Mouse (Mus musculus): ENCODE measurements at regions not wholly inside any gene's neighbourhood (a gene's known extent, or its start where the extent isn't known, plus 50 kb on each side); places are given as distances from the start of the nearest gene placed in this dataset.
A peak's percentile ranks its signal among the peaks of the same experiment; 100 is the strongest.

GRCm38 (mm10) chr11:8377301-8377700 lies 287.0 kb downstream of the Tns3 start:
- no peak overlapping the region for H3K4me2 ChIP-seq (replicated peaks)
- 86% methylated on average over 4 of the region's 4 CpGs for WGBS
- no peak overlapping the region for H3K4me3 ChIP-seq (replicated peaks)
- no peaks in the 10 kb centered on the region for H3K27me3 ChIP-seq (replicated peaks)
- H3K36me3 ChIP-seq = no peaks in the 10 kb centered on the region
- H3K27ac ChIP-seq = no peak overlapping the region
- no peak for ATAC-seq
- H3K9me3 ChIP-seq = no peaks in the 10 kb centered on the region
- no peaks in the 10 kb centered on the region for H3K4me1 ChIP-seq (replicated peaks)
- H3K9ac ChIP-seq = no peak overlapping the region

GRCm38 (mm10) chr11:8365545-8365944 lies 298.8 kb downstream of the Tns3 start:
- WGBS = 89% methylated on average over 1 of the region's 1 CpGs
- no peak for ATAC-seq
- Histone ChIP-seq H3K4me3 (replicated peaks) (no peak overlapping the region), H3K4me1 (replicated peaks) (no peaks in the 10 kb centered on the region), H3K27me3 (replicated peaks) (no peaks in the 10 kb centered on the region), H3K9ac (no peak overlapping the region), H3K36me3 (no peaks in the 10 kb centered on the region), H3K27ac (no peak overlapping the region), H3K4me2 (replicated peaks) (no peak overlapping the region), H3K9me3 (no peaks in the 10 kb centered on the region)

GRCm38 (mm10) chr11:8364703-8365433 lies 299.5 kb downstream of the Tns3 start:
- H3K27ac ChIP-seq = no peak overlapping the region
- no peak overlapping the region for H3K4me2 ChIP-seq (replicated peaks)
- WGBS = 72% methylated on average over 9 of the region's 9 CpGs
- H3K4me3 ChIP-seq (replicated peaks) = no peak overlapping the region
- no peaks in the 10 kb centered on the region for H3K27me3 ChIP-seq (replicated peaks)
- no peaks in the 10 kb centered on the region for H3K36me3 ChIP-seq
- H3K4me1 ChIP-seq (replicated peaks) = no peaks in the 10 kb centered on the region
- H3K9me3 ChIP-seq = no peaks in the 10 kb centered on the region
- H3K9ac ChIP-seq = no peak overlapping the region
- no peak for ATAC-seq

GRCm38 (mm10) chr11:8344938-8345337 lies 319.4 kb downstream of the Tns3 start:
- Histone ChIP-seq H3K4me1 (replicated peaks) (no peaks in the 10 kb centered on the region), H3K4me3 (replicated peaks) (no peak overlapping the region), H3K9ac (no peak overlapping the region), H3K9me3 (no peaks in the 10 kb centered on the region), H3K27ac (no peak overlapping the region), H3K4me2 (replicated peaks) (no peak overlapping the region), H3K36me3 (no peaks in the 10 kb centered on the region), H3K27me3 (replicated peaks) (no peaks in the 10 kb centered on the region)
- 80% methylated on average over 14 of the region's 14 CpGs for WGBS
- ATAC-seq = no peak

- no peak overlapping the region for H3K27ac ChIP-seq
- no peaks in the 10 kb centered on the region for H3K36me3 ChIP-seq
- H3K9ac ChIP-seq = no peak overlapping the region
- no peaks in the 10 kb centered on the region for H3K27me3 ChIP-seq (replicated peaks)
- no peak overlapping the region for H3K4me3 ChIP-seq (replicated peaks)
- WGBS = 43% methylated on average over 14 of the region's 14 CpGs
- no peak overlapping the region for H3K4me2 ChIP-seq (replicated peaks)
- H3K9me3 ChIP-seq = no peaks in the 10 kb centered on the region
- H3K4me1 ChIP-seq (replicated peaks) = no peaks in the 10 kb centered on the region
- peak; percentile 49; the same call in 1 of the 2 replicates for ATAC-seq
These were observed 361.8 kb downstream of the Tns3 start for GRCm38 (mm10) chr11:8302347-8303188.

GRCm38 (mm10) chr11:8297462-8297861 lies 366.9 kb downstream of the Tns3 start:
- Histone ChIP-seq H3K9me3 (no peaks in the 10 kb centered on the region), H3K27me3 (replicated peaks) (no peaks in the 10 kb centered on the region), H3K9ac (no peak overlapping the region), H3K4me3 (replicated peaks) (no peak overlapping the region), H3K4me1 (replicated peaks) (no peaks in the 10 kb centered on the region), H3K4me2 (replicated peaks) (no peak overlapping the region), H3K27ac (no peak overlapping the region), H3K36me3 (no peaks in the 10 kb centered on the region)
- 68% methylated on average over 5 of the region's 5 CpGs for WGBS
- no peak for ATAC-seq

- Histone ChIP-seq H3K27ac (no peak overlapping the region), H3K36me3 (no peaks in the 10 kb centered on the region), H3K4me3 (replicated peaks) (no peak overlapping the region), H3K4me2 (replicated peaks) (no peak overlapping the region), H3K27me3 (replicated peaks) (no peaks in the 10 kb centered on the region), H3K9me3 (no peaks in the 10 kb centered on the region), H3K9ac (no peak overlapping the region), H3K4me1 (replicated peaks) (no peaks in the 10 kb centered on the region)
- ATAC-seq = no peak; the same call in 1 of the 2 replicates
- WGBS = 61% methylated on average over 6 of the region's 6 CpGs
These were observed 370.9 kb downstream of the Tns3 start for GRCm38 (mm10) chr11:8293322-8294014.

- WGBS = 90% methylated on average over 1 of the region's 1 CpGs
- Histone ChIP-seq H3K9me3 (no peaks in the 10 kb centered on the region), H3K4me2 (replicated peaks) (no peak overlapping the region), H3K36me3 (no peaks in the 10 kb centered on the region), H3K27ac (no peak overlapping the region), H3K27me3 (replicated peaks) (no peaks in the 10 kb centered on the region), H3K9ac (no peak overlapping the region), H3K4me3 (replicated peaks) (no peak overlapping the region), H3K4me1 (replicated peaks) (no peaks in the 10 kb centered on the region)
- ATAC-seq = no peak
These were observed 379.1 kb downstream of the Tns3 start for GRCm38 (mm10) chr11:8285271-8285670.

GRCm38 (mm10) chr11:8275203-8275602 lies 389.1 kb downstream of the Tns3 start:
- Histone ChIP-seq H3K9me3 (no peaks in the 10 kb centered on the region), H3K4me2 (replicated peaks) (no peak overlapping the region), H3K27ac (no peak overlapping the region), H3K4me1 (replicated peaks) (no peaks in the 10 kb centered on the region), H3K9ac (no peak overlapping the region), H3K36me3 (no peaks in the 10 kb centered on the region), H3K4me3 (replicated peaks) (no peak overlapping the region), H3K27me3 (replicated peaks) (no peaks in the 10 kb centered on the region)
- no peak for ATAC-seq
- WGBS = 52% methylated on average over 4 of the region's 4 CpGs

GRCm38 (mm10) chr11:8269171-8269570 lies 395.2 kb downstream of the Tns3 start:
- Histone ChIP-seq H3K4me1 (replicated peaks) (no peaks in the 10 kb centered on the region), H3K9ac (no peak overlapping the region), H3K27ac (no peak overlapping the region), H3K4me2 (replicated peaks) (no peak overlapping the region), H3K27me3 (replicated peaks) (no peaks in the 10 kb centered on the region), H3K4me3 (replicated peaks) (no peak overlapping the region), H3K36me3 (no peaks in the 10 kb centered on the region), H3K9me3 (no peaks in the 10 kb centered on the region)
- 70% methylated on average over 2 of the region's 2 CpGs for WGBS
- no peak for ATAC-seq

- Histone ChIP-seq H3K4me1 (replicated peaks) (no peaks in the 10 kb centered on the region), H3K4me3 (replicated peaks) (no peak overlapping the region), H3K27me3 (replicated peaks) (no peaks in the 10 kb centered on the region), H3K9ac (no peak overlapping the region), H3K27ac (no peak overlapping the region), H3K9me3 (no peaks in the 10 kb centered on the region), H3K4me2 (replicated peaks) (no peak overlapping the region), H3K36me3 (no peaks in the 10 kb centered on the region)
- 67% methylated on average over 2 of the region's 2 CpGs for WGBS
- ATAC-seq = no peak
These were observed 410.3 kb downstream of the Tns3 start for GRCm38 (mm10) chr11:8254036-8254435.

- WGBS = 61% methylated on average over 2 of the region's 2 CpGs
- Histone ChIP-seq H3K27ac (no peak overlapping the region), H3K27me3 (replicated peaks) (no peaks in the 10 kb centered on the region), H3K4me3 (replicated peaks) (no peak overlapping the region), H3K4me2 (replicated peaks) (no peak overlapping the region), H3K4me1 (replicated peaks) (no peaks in the 10 kb centered on the region), H3K9me3 (no peaks in the 10 kb centered on the region), H3K9ac (no peak overlapping the region), H3K36me3 (no peaks in the 10 kb centered on the region)
- ATAC-seq = no peak
These were observed 413.0 kb downstream of the Tns3 start for GRCm38 (mm10) chr11:8251360-8251759.
